Mouse (Mus musculus) heart, postnatal 0 days (tissue): ENCODE results near the gene Cdx4.

ENCODE experiments used
- CTCF ChIP-seq: IDR thresholded peaks from 2 replicates; pipeline ENCODE4 v1.5.1; 2016; ENCODE audit warnings: antibody characterized with exemption, control low read depth, low read depth
- EP300 ChIP-seq: IDR thresholded peaks from 2 replicates; pipeline ENCODE4 v1.6.1; 2016; ENCODE audit warnings: antibody characterized with exemption, low read depth

DNA sequence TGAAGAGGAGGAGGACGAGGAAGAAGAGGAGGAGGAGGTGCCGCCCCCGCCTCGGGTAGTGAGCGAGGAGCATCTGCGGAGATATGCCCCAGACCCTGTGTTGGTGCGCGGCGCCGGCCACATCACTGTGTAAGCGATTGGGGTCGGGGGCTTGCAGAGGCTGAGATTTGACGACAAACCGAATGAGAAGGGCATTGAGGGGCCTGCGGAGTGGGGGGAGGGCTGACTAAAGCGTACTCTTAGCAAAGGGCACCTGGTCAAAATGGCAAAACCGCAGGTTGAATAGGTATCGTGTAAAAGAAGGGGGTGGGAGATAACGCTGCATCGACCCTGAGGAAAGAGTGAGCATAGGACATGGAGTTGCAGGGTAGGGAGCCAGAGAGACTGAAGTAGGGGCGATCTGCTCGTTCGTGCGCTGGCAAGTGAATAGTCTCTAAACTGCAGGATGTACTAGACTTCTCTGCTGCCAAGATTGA lies 35.6 kb downstream of the Cdx4 start:
- TF ChIP-seq CTCF (no peak), EP300 (no peak)
